Mouse (Mus musculus) activated CD4-positive, CD25-positive, alpha-beta regulatory T cell (primary cell): ENCODE data around the gene Nup88. TPM values are rescaled to one million over a fixed set of nuclear protein-coding genes. Genes with fewer than 3 reads are reported as not detected.

Source experiments
- polyA plus RNA-seq, 2 experiments: library from polyadenylated mRNA; unstranded; fragments of 100-300 nt; shearing (Covaris generic); gene quantifications; one replicate each; pipeline ENCODE4 v1.2.1; 2017

Nup88 gene
- polyA plus RNA-seq = 100 to 1,000 TPM; 101 to 116 TPM

GRCm38 (mm10) chr11:70969821-70970559 is at the start of gene Nup88, which contains the start of gene Rpain:
Nup88 (minus strand) TSS chr11:70969973.
Rpain (plus strand) TSS chr11:70970213.

GRCm38 (mm10) chr11:71004316-71004773 is 34.6 kb upstream of the Nup88 start, which contains the start of gene Dhx33:
Dhx33 (minus strand) TSS chr11:71004437.

DNA sequence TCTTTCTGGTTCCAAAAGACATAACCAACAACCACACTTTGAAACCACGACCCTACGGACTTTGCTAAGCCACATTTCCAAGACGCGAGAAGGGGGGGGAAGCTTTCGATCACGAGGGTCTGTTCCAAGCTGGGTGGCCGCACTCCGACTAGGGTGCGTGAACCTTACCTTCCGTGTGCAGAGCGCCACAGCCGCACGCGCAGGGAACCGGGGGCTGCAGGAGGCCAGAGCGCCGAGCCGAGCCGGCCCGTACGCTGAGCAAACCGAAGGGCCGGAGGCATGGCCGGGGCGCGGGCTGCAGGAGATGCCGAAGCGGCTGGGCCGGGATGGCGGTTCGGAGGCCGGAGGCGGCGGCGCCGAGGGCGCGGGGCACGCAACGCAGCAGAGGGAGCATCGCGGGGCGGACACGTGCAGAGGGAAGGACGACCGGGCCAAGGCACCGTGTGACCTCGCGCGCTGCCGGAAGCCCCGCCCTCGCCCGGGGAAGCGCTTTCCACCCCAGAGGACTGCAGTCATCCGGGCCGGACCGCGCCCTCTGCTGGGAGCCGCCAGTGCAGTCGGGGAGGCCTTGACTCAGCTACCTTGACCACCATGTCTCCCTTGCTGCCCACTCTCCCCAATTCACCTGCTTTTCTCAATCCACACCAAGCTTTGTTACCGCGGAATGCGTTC is 12.9 kb upstream of the Nup88 start, which contains the start of gene C1qbp:
TSS of gene C1qbp (minus strand) at position 470 of the 672 bp plus-strand sequence.

Other genes with a start within 250 kb of the Nup88 start
- gene Zfp3, start 205.8 kb downstream of the Nup88 start, polyA plus RNA-seq = 1 to 10 TPM; 7.3 to 7.5 TPM
- gene Scimp, start 157.4 kb downstream of the Nup88 start, polyA plus RNA-seq = under 1 TPM; 0.35 to 0.64 TPM
- 10 to 100 TPM; 35.0 to 39.0 TPM for gene Rabep1, start 125.2 kb downstream of the Nup88 start, polyA plus RNA-seq
- 10 to 100 TPM; 61.3 to 94.2 TPM for gene Rpain, start 240 bp upstream of the Nup88 start, polyA plus RNA-seq
- 100 to 1,000 TPM; 102 to 146 TPM for gene C1qbp, start 13.1 kb upstream of the Nup88 start, polyA plus RNA-seq
- gene Dhx33, start 34.5 kb upstream of the Nup88 start, polyA plus RNA-seq = 10 to 100 TPM; 11.0 to 12.9 TPM
- 10 to 100 TPM; 25.0 to 30.7 TPM for gene Mis12, start 49.6 kb upstream of the Nup88 start, polyA plus RNA-seq
- gene Derl2, start 49.9 kb upstream of the Nup88 start, polyA plus RNA-seq = 10 to 100 TPM; 78.1 to 85.6 TPM
- 10 to 100 TPM; 11.6 to 21.8 TPM for gene 6330403K07Rik, start 63.5 kb upstream of the Nup88 start, polyA plus RNA-seq
- gene Nlrp1a, start 174.7 kb upstream of the Nup88 start, polyA plus RNA-seq = under 1 TPM in 1 of 2 experiments, not detected in 1; 0.41 TPM